Mouse (Mus musculus) heart, postnatal 0 days (tissue): ENCODE data around the gene Poldip3.

Source experiments
- CTCF ChIP-seq: IDR thresholded peaks from 2 replicates; pipeline ENCODE4 v1.5.1; 2016; ENCODE audit warnings: antibody characterized with exemption, control low read depth, low read depth
- EP300 ChIP-seq: IDR thresholded peaks from 2 replicates; pipeline ENCODE4 v1.6.1; 2016; ENCODE audit warnings: antibody characterized with exemption, low read depth

GRCm38 (mm10) chr15:83160561-83160960, 11.4 kb upstream of the Poldip3 start:
- TF ChIP-seq CTCF: no peak
- TF ChIP-seq EP300: no peak
